Mouse (Mus musculus) cerebellum, adult 2 months (tissue): ENCODE measurements around the gene Kcnc2.

Experiments
- CTCF ChIP-seq: fragments of 200-500 bp; IDR thresholded peaks from 2 replicates; pipeline ENCODE4 v1.5.1; 2011; ENCODE audit warnings: low read depth, mild to moderate bottlenecking, control low read depth, low read length, moderate library complexity, borderline replicate concordance; ENCODE audit not compliant: insufficient read depth
- POLR2A ChIP-seq: fragments of 200-500 bp; IDR thresholded peaks from 2 replicates; pipeline ENCODE4 v1.6.1; 2011; ENCODE audit warnings: low read length, control low read depth, borderline replicate concordance; ENCODE audit not compliant: insufficient read depth

DNA sequence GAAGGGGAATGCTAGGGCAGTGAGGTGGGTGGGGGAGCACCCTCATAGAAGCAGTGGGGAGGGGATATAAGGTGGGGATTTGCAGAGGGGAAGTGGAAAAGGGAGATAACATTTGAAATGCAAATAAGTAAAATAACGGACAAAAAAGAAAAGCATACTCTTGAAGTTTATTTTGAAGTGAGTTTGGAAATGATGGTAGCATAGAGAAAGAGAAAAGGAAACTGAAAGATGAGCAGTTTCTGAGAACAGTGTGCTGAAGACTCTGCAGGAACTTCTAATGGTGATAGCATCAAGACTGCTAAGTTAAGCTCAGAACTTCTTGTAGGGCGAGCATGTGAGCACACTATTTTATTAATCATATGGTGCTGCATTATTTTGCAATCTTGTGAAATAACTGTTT, 138.6 kb downstream of the Kcnc2 start:
- TF ChIP-seq CTCF (no peak), POLR2A (no peak)
